Mouse (Mus musculus): ENCODE data around the gene Zbtb33.

DNA sequence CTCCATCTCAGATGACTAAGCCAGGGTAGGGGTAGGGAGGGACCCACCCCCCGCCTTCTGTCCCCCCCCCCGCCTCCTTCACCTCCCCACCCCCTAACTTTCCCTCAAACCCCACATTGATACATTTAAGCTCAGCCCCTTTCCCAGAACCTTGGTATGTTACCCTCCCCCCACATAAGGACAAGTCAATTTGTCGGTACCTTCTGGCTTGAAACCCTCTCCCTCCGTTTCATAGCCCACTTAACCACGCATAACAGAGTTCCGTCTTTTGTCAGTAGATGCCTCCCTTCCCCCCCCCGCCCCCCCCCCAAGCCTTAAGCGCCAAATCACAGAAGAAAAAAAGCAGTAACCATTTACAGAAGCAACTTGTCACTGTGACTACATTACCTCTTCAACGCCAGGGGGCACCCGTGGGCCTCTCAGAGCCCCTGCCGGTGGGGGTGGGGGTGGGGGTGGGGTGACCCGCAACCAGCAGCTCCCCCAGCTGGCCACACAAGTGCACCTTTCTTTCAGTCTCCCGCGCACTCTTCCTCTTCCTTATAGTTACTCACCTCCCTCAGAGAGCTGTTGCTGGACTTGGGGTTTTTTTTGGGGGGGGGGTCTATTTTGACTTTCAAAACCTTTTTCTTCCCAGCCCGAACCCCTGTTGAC is 7.9 kb upstream of the Zbtb33 start:
- TF ChIP-seq EP300 (IDR thresholded peaks at IDR 0.05; ENCODE audit: insufficient read depth, low read depth, low read length) (no peak), POLR2A (IDR thresholded peaks at IDR 0.05; ENCODE audit: insufficient read depth, low read length) (no peak)

All from ES-Bruce4 (cell line).